Mouse (Mus musculus): ENCODE measurements around the gene Astn2. TPM values are rescaled to one million over a fixed set of nuclear protein-coding genes. Genes with fewer than 3 reads are reported as not detected.

Gene Astn2
- total RNA-seq, 2 experiments from 2014 or later: 1.7 to 1.9 TPM

GRCm38 (mm10) chr4:66027866-66028265 is 376.5 kb downstream of the Astn2 start:
- intact Hi-C loops (cut with DNase I): loop anchor here (10.0 kb wide), 1 partner anchor 137 kb away; no protein-coding TSS in a partner anchor
- DNase-seq: no peak

- peak; percentile 9 to 43 for DNase-seq
- intact Hi-C loops (cut with DNase I): loop anchor here (10.0 kb wide), 1 partner anchor 139 kb away; no protein-coding TSS in a partner anchor
Observed at GRCm38 (mm10) chr4:66025393-66026062, 378.9 kb downstream of the Astn2 start.

GRCm38 (mm10) chr4:66002936-66003335 is 401.5 kb downstream of the Astn2 start:
- intact Hi-C loops (cut with DNase I): no loop called here
- DNase-seq: no peak

GRCm38 (mm10) chr4:65983643-65984042 is 420.8 kb downstream of the Astn2 start:
- no peak for DNase-seq
- intact Hi-C loops (cut with DNase I): no loop called here

GRCm38 (mm10) chr4:65982882-65983281 is 421.5 kb downstream of the Astn2 start:
- intact Hi-C loops (cut with DNase I): no loop called here
- DNase-seq: peak in 1 of 2 experiments; percentile 9

- intact Hi-C loops (cut with DNase I): no loop called here
- no peak for DNase-seq
Observed at GRCm38 (mm10) chr4:65976251-65976650, 428.2 kb downstream of the Astn2 start.

- intact Hi-C loops (cut with DNase I): no loop called here
- DNase-seq: no peak
Observed at GRCm38 (mm10) chr4:65972395-65972794, 432.0 kb downstream of the Astn2 start.

GRCm38 (mm10) chr4:65969318-65969717 is 435.1 kb downstream of the Astn2 start:
- DNase-seq: no peak

GRCm38 (mm10) chr4:65964604-65965003 is 439.8 kb downstream of the Astn2 start:
- no peak for DNase-seq
- intact Hi-C loops (cut with DNase I): no loop called here

More at GRCm38 (mm10) chr4:65969318-65969717, 435.1 kb downstream of the Astn2 start:
- intact Hi-C loops (cut with DNase I): no loop called here

- no peak for DNase-seq
- intact Hi-C loops (cut with DNase I): no loop called here
Observed at GRCm38 (mm10) chr4:65959188-65959759, 445.1 kb downstream of the Astn2 start.

GRCm38 (mm10) chr4:65958369-65959187 is 445.8 kb downstream of the Astn2 start:
- no peak for DNase-seq
- intact Hi-C loops (cut with DNase I): no loop called here

- DNase-seq: no peak
- intact Hi-C loops (cut with DNase I): no loop called here
Observed at GRCm38 (mm10) chr4:65951918-65952317, 452.5 kb downstream of the Astn2 start.

- no peak for DNase-seq
- intact Hi-C loops (cut with DNase I): no loop called here
Observed at GRCm38 (mm10) chr4:65947141-65947649, 457.2 kb downstream of the Astn2 start.

- DNase-seq: no peak
- intact Hi-C loops (cut with DNase I): no loop called here
Observed at GRCm38 (mm10) chr4:65946021-65946420, 458.4 kb downstream of the Astn2 start.

GRCm38 (mm10) chr4:65930901-65931300 is 473.5 kb downstream of the Astn2 start:
- intact Hi-C loops (cut with DNase I): no loop called here

GRCm38 (mm10) chr4:65920294-65920693 is 484.1 kb downstream of the Astn2 start:
- no peak for DNase-seq
- intact Hi-C loops (cut with DNase I): no loop called here

More at GRCm38 (mm10) chr4:65930901-65931300, 473.5 kb downstream of the Astn2 start:
- DNase-seq: no peak

- intact Hi-C loops (cut with DNase I): no loop called here
- no peak for DNase-seq
Observed at GRCm38 (mm10) chr4:65916027-65917008, 488.1 kb downstream of the Astn2 start.

GRCm38 (mm10) chr4:65912247-65912942 is 492.0 kb downstream of the Astn2 start:
- no peak for DNase-seq
- intact Hi-C loops (cut with DNase I): no loop called here

GRCm38 (mm10) chr4:65907660-65908059 is 496.8 kb downstream of the Astn2 start:
- no peak for DNase-seq
- intact Hi-C loops (cut with DNase I): no loop called here

Measured in heart, postnatal 14 days (tissue).